Mouse (Mus musculus) heart, embryonic 10.5 days (tissue): ENCODE data around the gene Bpifa2. TPM values are rescaled to one million over a fixed set of nuclear protein-coding genes. Genes with fewer than 3 reads are reported as not detected.
"Not testable (repeated sequence)": the region's sequence is repeated elsewhere in the genome, so short reads cannot be mapped to it uniquely, and the experiment has no call there.

Source experiments
- DNase-seq: peaks from one replicate; pipeline ENCODE4 v3.0.0-alpha.2; 2017; ENCODE audit warnings: low spot score
- H3K27ac ChIP-seq: fragments of 300-500 bp; sonication (generic); 2 replicates; pipeline ENCODE4 v1.5.1; 2016; ENCODE audit warnings: mild to moderate bottlenecking
- H3K27me3 ChIP-seq: fragments of 300-500 bp; sonication (generic); 2 replicates; pipeline ENCODE4 v1.6.1; 2016; ENCODE audit warnings: mild to moderate bottlenecking; ENCODE audit not compliant: poor library complexity, insufficient read depth, severe bottlenecking
- H3K36me3 ChIP-seq: fragments of 300-500 bp; sonication (generic); 2 replicates; pipeline ENCODE4 v1.6.1; 2016; ENCODE audit warnings: mild to moderate bottlenecking, moderate library complexity
- H3K4me1 ChIP-seq: fragments of 300-500 bp; sonication (generic); 2 replicates; pipeline ENCODE4 v1.6.1; 2016; ENCODE audit warnings: mild to moderate bottlenecking
- H3K4me3 ChIP-seq: fragments of 300-500 bp; sonication (generic); 2 replicates; pipeline ENCODE4 v1.5.1; 2016; ENCODE audit warnings: mild to moderate bottlenecking, moderate library complexity
- H3K9me3 ChIP-seq: fragments of 300-500 bp; sonication (generic); 2 replicates; pipeline ENCODE4 v1.6.1; 2016; ENCODE audit warnings: mild to moderate bottlenecking, moderate library complexity
- WGBS: fragments of 180-500 bp; shearing (Covaris S2); methylation state at CpG from one replicate; pipeline ENCODE4 v1.1.7; 2016; 5-methylcytosine and 5-hydroxymethylcytosine counted together
- polyA plus RNA-seq: library from polyadenylated mRNA; unstranded; fragments of >200 nt; fragmentation: Nextera tagmentation; extraction: Ambion mirVana; gene quantifications from 2 replicates; pipeline ENCODE4 v1.2.1, GENCODE M21; 2016

The Bpifa2 gene
- polyA plus RNA-seq, 1 experiment from 2014 or later: not detected

GRCm38 (mm10) chr2:154024676-154025075 lies 16.6 kb downstream of the Bpifa2 start:
- H3K27me3 ChIP-seq, H3K4me3 ChIP-seq, H3K27ac ChIP-seq, H3K36me3 ChIP-seq, H3K9me3 ChIP-seq, H3K4me1 ChIP-seq, DNase-seq: not testable (repeated sequence)
- WGBS: 78% methylated on average over 4 of the region's 4 CpGs

GRCm38 (mm10) chr2:154038932-154039331 lies 30.9 kb downstream of the Bpifa2 start:
- DNase-seq: no peak
- Histone ChIP-seq H3K27me3 (no peaks in the 10 kb centered on the region), H3K27ac (no peak overlapping the region), H3K9me3 (no peaks in the 10 kb centered on the region), H3K4me1 (no peaks in the 10 kb centered on the region), H3K36me3 (no peaks in the 10 kb centered on the region), H3K4me3 (no peak overlapping the region)
- 60% methylated on average over 2 of the region's 2 CpGs for WGBS

- no peaks in the 10 kb centered on the region for H3K4me1 ChIP-seq
- no peak overlapping the region for H3K27ac ChIP-seq
- H3K9me3 ChIP-seq: no peaks in the 10 kb centered on the region
- H3K36me3 ChIP-seq: no peaks in the 10 kb centered on the region
- WGBS: 76% methylated on average over 3 of the region's 3 CpGs
- no peaks in the 10 kb centered on the region for H3K27me3 ChIP-seq
- DNase-seq: no peak
- no peak overlapping the region for H3K4me3 ChIP-seq
Observed at GRCm38 (mm10) chr2:154044743-154045142, 36.7 kb downstream of the Bpifa2 start.

GRCm38 (mm10) chr2:154058690-154059089 lies 50.6 kb downstream of the Bpifa2 start:
- Histone ChIP-seq H3K27ac (no peak overlapping the region), H3K27me3 (no peaks in the 10 kb centered on the region), H3K4me1 (no peaks in the 10 kb centered on the region), H3K4me3 (no peak overlapping the region), H3K36me3 (no peaks in the 10 kb centered on the region), H3K9me3 (no peaks in the 10 kb centered on the region)
- WGBS: 56% methylated on average over 2 of the region's 2 CpGs
- DNase-seq: no peak

Other genes with a start within 250 kb of the Bpifa2 start
- gene Efcab8, start 228.3 kb upstream of the Bpifa2 start, polyA plus RNA-seq: 0.04 TPM in 1 of 2 replicates, not detected in the other
- not detected in 2 replicates for gene Sun5, start 137.2 kb upstream of the Bpifa2 start, polyA plus RNA-seq
- not detected in 2 replicates for gene Bpifb2, start 133.2 kb upstream of the Bpifa2 start, polyA plus RNA-seq
- not detected in 2 replicates for gene Bpifb6, start 107.9 kb upstream of the Bpifa2 start, polyA plus RNA-seq
- gene Bpifb3, start 90.0 kb upstream of the Bpifa2 start, polyA plus RNA-seq: not detected in 2 replicates
- gene Bpifb4, start 70.1 kb upstream of the Bpifa2 start, polyA plus RNA-seq: not detected in 2 replicates
- gene Bpifa6, start 33.3 kb upstream of the Bpifa2 start, polyA plus RNA-seq: not detected in 2 replicates
- gene Bpifa3, start 122.1 kb downstream of the Bpifa2 start, polyA plus RNA-seq: not detected in 2 replicates
- not detected in 2 replicates for gene Bpifa1, start 134.6 kb downstream of the Bpifa2 start, polyA plus RNA-seq
- not detected in 2 replicates for gene Bpifa5, start 154.3 kb downstream of the Bpifa2 start, polyA plus RNA-seq
- gene Bpifb1, start 182.6 kb downstream of the Bpifa2 start, polyA plus RNA-seq: 0.39 TPM in 1 of 2 replicates, not detected in the other
- 0.48 and 0.51 TPM in 2 replicates for gene Bpifb5, start 215.5 kb downstream of the Bpifa2 start, polyA plus RNA-seq
- gene Bpifb9a, start 249.6 kb downstream of the Bpifa2 start, polyA plus RNA-seq: 0.07 TPM in 1 of 2 replicates, not detected in the other